Mouse (Mus musculus) hindbrain, embryonic 11.5 days (tissue): ENCODE measurements around the gene Cav3. TPM values are rescaled to one million over a fixed set of nuclear protein-coding genes. Genes with fewer than 3 reads are reported as not detected.

Source experiments
- ATAC-seq: fragments of 200-750 bp; cut with Nextera tagmentation; 2 replicates; pipeline ENCODE4 v1.8.0; 2017; ENCODE audit warnings: mild to moderate bottlenecking, moderate TSS enrichment, moderate library complexity; ENCODE audit not compliant: low FRiP score
- DNase-seq: peaks from one replicate; pipeline ENCODE4 v3.0.0-alpha.2; 2015; ENCODE audit warnings: low spot score
- H3K27ac ChIP-seq: fragments of 300-500 bp; sonication (generic); 2 replicates; pipeline ENCODE4 v1.5.1; 2014; ENCODE audit warnings: mild to moderate bottlenecking, low read depth, low read length
- H3K27me3 ChIP-seq: fragments of 300-500 bp; sonication (generic); 2 replicates; pipeline ENCODE4 v1.6.1; 2014; ENCODE audit warnings: mild to moderate bottlenecking, low read length, moderate library complexity, mixed read lengths; ENCODE audit not compliant: control insufficient read depth, insufficient read depth
- H3K36me3 ChIP-seq: fragments of 300-500 bp; sonication (generic); 2 replicates; pipeline ENCODE4 v1.6.1; 2014; ENCODE audit warnings: mild to moderate bottlenecking, low read length, moderate library complexity, mixed read lengths; ENCODE audit not compliant: control insufficient read depth, insufficient read depth
- H3K4me1 ChIP-seq: fragments of 300-500 bp; sonication (generic); replicated peaks from 2 replicates; pipeline ENCODE4 v1.6.1; 2014; ENCODE audit warnings: low read length, mixed read lengths; ENCODE audit not compliant: control insufficient read depth, insufficient read depth
- H3K4me2 ChIP-seq: fragments of 300-500 bp; sonication (generic); replicated peaks from 2 replicates; pipeline ENCODE4 v1.6.1; 2014; ENCODE audit warnings: mild to moderate bottlenecking, low read depth, low read length
- H3K4me3 ChIP-seq: fragments of 300-500 bp; sonication (generic); 2 replicates; pipeline ENCODE4 v1.5.1; 2014; ENCODE audit warnings: low read depth, low read length
- H3K9ac ChIP-seq: fragments of 300-500 bp; sonication (generic); 2 replicates; pipeline ENCODE4 v1.6.1; 2014; ENCODE audit warnings: low read depth, low read length
- H3K9me3 ChIP-seq: fragments of 300-500 bp; sonication (generic); 2 replicates; pipeline ENCODE4 v1.6.1; 2016; ENCODE audit warnings: low read length; ENCODE audit not compliant: control insufficient read depth
- WGBS: fragments of 180-500 bp; shearing (Covaris S2); extraction: QIAGEN DNeasy Blood & Tissue Kit; methylation state at CpG from one replicate; pipeline ENCODE4 v1.1.7; 2014; 5-methylcytosine and 5-hydroxymethylcytosine counted together
- polyA plus RNA-seq: library from polyadenylated mRNA; unstranded; fragments of >200 nt; fragmentation: Nextera tagmentation; extraction: Ambion mirVana; gene quantifications from 2 replicates; pipeline ENCODE4 v1.2.1, GENCODE M21; 2014

Gene Cav3
- polyA plus RNA-seq, 1 experiment from 2014 or later = not detected

- ATAC-seq = peak; percentile 62
- Histone ChIP-seq H3K4me2 (peak overlapping the region; percentile 51), H3K4me3 (peak overlapping the region; percentile 26), H3K36me3 (no peaks in the 10 kb centered on the region), H3K9me3 (no peaks in the 10 kb centered on the region), H3K27ac (no peak overlapping the region), H3K4me1 (peaks cover 9% of the 10 kb centered on the region), H3K27me3 (peaks cover 44% of the 10 kb centered on the region), H3K9ac (no peak overlapping the region)
- 1% methylated on average over 35 of the region's 35 CpGs for WGBS
- peak; percentile 90 for DNase-seq
Observed at GRCm38 (mm10) chr6:112490625-112491242, 31.4 kb downstream of the Cav3 start.

DNA sequence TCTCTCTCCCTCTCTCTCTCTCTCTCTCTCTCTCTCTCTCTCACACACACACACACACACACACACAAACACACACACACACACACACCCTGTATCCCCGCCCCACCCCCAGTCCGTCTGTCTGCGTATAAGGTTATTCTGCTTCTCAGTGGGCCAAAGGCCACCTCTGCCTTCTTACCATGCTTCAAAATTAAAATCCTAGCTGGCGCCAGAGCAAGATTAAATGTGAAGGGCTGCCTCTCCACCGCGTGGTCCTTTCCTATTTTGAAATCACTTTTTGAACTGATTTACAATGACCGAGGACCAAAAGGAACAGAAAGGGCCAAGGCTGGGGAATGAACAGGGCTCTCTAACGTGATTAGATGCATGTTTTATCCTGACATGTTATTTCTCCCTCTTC is 32.2 kb downstream of the Cav3 start:
- Histone ChIP-seq H3K9ac (no peak overlapping the region), H3K9me3 (no peaks in the 10 kb centered on the region), H3K27ac (no peak overlapping the region), H3K4me2 (no peak overlapping the region), H3K4me1 (peaks cover 9% of the 10 kb centered on the region), H3K27me3 (peaks cover 44% of the 10 kb centered on the region), H3K36me3 (no peaks in the 10 kb centered on the region), H3K4me3 (no peak overlapping the region)
- 77% methylated on average over 8 of the region's 8 CpGs for WGBS
- ATAC-seq (no peak), DNase-seq (no peak)

GRCm38 (mm10) chr6:112492656-112493055 is 33.4 kb downstream of the Cav3 start:
- H3K36me3 ChIP-seq = no peaks in the 10 kb centered on the region
- H3K27me3 ChIP-seq = peaks cover 39% of the 10 kb centered on the region
- 91% methylated on average over 6 of the region's 6 CpGs for WGBS
- no peak overlapping the region for H3K9ac ChIP-seq
- peaks cover 9% of the 10 kb centered on the region for H3K4me1 ChIP-seq
- H3K27ac ChIP-seq = no peak overlapping the region
- H3K9me3 ChIP-seq = no peaks in the 10 kb centered on the region
- ATAC-seq (no peak), DNase-seq (no peak)
- no peak overlapping the region for H3K4me3 ChIP-seq
- no peak overlapping the region for H3K4me2 ChIP-seq

DNA sequence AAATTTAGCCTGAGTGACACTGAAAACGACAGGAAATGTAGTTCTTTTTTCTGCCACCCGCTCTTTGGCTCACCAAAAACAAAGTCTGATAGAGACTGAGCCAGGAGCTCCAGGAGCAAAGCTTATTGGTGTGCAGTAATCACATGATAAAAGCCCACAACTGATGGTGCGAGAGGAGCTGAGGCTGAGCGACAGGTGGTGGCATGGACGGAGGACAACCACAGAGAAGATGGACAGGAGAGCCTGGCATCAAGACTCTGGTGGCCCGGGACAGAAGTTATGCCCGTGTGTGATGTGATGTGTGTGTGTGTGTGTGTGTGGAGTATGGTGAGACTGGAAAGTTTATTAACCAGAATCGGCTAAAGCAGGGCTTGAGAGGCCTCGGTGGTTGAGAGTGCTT is 34.1 kb downstream of the Cav3 start:
- no peak overlapping the region for H3K9ac ChIP-seq
- H3K27me3 ChIP-seq = peaks cover 33% of the 10 kb centered on the region
- ATAC-seq (no peak), DNase-seq (no peak)
- no peak overlapping the region for H3K27ac ChIP-seq
- peaks cover 9% of the 10 kb centered on the region for H3K4me1 ChIP-seq
- WGBS = 92% methylated on average over 9 of the region's 9 CpGs
- no peaks in the 10 kb centered on the region for H3K9me3 ChIP-seq
- H3K36me3 ChIP-seq = no peaks in the 10 kb centered on the region
- no peak overlapping the region for H3K4me3 ChIP-seq
- H3K4me2 ChIP-seq = no peak overlapping the region

GRCm38 (mm10) chr6:112494620-112495081 is 35.3 kb downstream of the Cav3 start:
- H3K27me3 ChIP-seq = peaks cover 20% of the 10 kb centered on the region
- no peak for DNase-seq
- no peak overlapping the region for H3K9ac ChIP-seq

DNA sequence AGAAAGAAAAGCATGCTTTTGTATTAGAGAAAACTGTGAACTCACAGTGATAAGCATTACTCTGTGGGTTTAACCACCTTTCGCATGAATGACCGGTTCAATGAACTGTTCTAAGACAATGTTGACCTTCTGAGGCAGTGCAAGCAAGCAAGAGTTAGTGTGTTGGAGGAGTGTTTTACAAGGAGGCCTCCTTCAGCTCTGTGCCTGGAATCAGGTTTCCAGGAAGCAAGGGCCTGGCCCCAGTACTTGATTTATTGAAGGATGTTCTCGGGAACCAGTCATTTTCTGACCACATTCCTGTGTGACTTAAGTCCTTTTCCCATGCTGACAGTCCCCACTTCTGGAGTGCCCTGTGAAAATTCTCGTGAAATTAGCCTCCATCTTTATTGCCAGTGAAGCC is 35.9 kb downstream of the Cav3 start:
- peaks cover 14% of the 10 kb centered on the region for H3K27me3 ChIP-seq
- 62% methylated on average over 4 of the region's 4 CpGs for WGBS
- H3K9me3 ChIP-seq = no peaks in the 10 kb centered on the region
- ATAC-seq (no peak), DNase-seq (no peak)
- H3K36me3 ChIP-seq = no peaks in the 10 kb centered on the region
- H3K4me3 ChIP-seq = no peak overlapping the region
- H3K4me1 ChIP-seq = peaks cover 5% of the 10 kb centered on the region; the same call in 1 of the 2 replicates
- no peak overlapping the region for H3K4me2 ChIP-seq
- H3K9ac ChIP-seq = no peak overlapping the region
- no peak overlapping the region for H3K27ac ChIP-seq

More at GRCm38 (mm10) chr6:112494620-112495081, 35.3 kb downstream of the Cav3 start:
- no peaks in the 10 kb centered on the region for H3K9me3 ChIP-seq
- ATAC-seq = no peak
- H3K4me1 ChIP-seq = peaks cover 9% of the 10 kb centered on the region; the same call in 1 of the 2 replicates
- no peak overlapping the region for H3K4me3 ChIP-seq
- H3K27ac ChIP-seq = no peak overlapping the region
- no peak overlapping the region for H3K4me2 ChIP-seq
- no peaks in the 10 kb centered on the region for H3K36me3 ChIP-seq
- 61% methylated on average over 10 of the region's 10 CpGs for WGBS

- Histone ChIP-seq H3K27ac (no peak overlapping the region), H3K27me3 (peaks cover 9% of the 10 kb centered on the region; the same call in 1 of the 2 replicates), H3K4me1 (no peaks in the 10 kb centered on the region), H3K9me3 (no peaks in the 10 kb centered on the region), H3K4me3 (no peak overlapping the region), H3K9ac (no peak overlapping the region), H3K36me3 (no peaks in the 10 kb centered on the region), H3K4me2 (no peak overlapping the region)
- ATAC-seq (no peak), DNase-seq (no peak)
- 76% methylated on average over 8 of the region's 8 CpGs for WGBS
Observed at GRCm38 (mm10) chr6:112496291-112497060, 37.2 kb downstream of the Cav3 start.

- Histone ChIP-seq H3K9ac (no peak overlapping the region), H3K27ac (no peak overlapping the region), H3K36me3 (no peaks in the 10 kb centered on the region), H3K4me1 (no peaks in the 10 kb centered on the region), H3K4me2 (no peak overlapping the region), H3K4me3 (no peak overlapping the region), H3K27me3 (peaks cover 3% of the 10 kb centered on the region; the same call in 1 of the 2 replicates), H3K9me3 (no peaks in the 10 kb centered on the region)
- DNase-seq (no peak), ATAC-seq (no peak)
- WGBS = 72% methylated on average over 2 of the region's 2 CpGs
Observed at GRCm38 (mm10) chr6:112497456-112497855, 38.2 kb downstream of the Cav3 start.
